Mouse (Mus musculus) left cerebral cortex, adult 18-20 months (tissue): Measurements from ENCODE around the gene Epn2. TPM values are rescaled to one million over a fixed set of nuclear protein-coding genes. Genes with fewer than 3 reads are reported as not detected.
"Not testable (repeated sequence)": the region's sequence is repeated elsewhere in the genome, so short reads cannot be mapped to it uniquely, and the experiment has no call there.

Source experiments
- DNase-seq, 2 experiments: peaks; one replicate each; pipeline ENCODE4 v3.0.0; 2021 to 2022; ENCODE audit warnings: low spot score in 2 of 2, mixed read lengths in 1 of 2
- total RNA-seq, 2 experiments: library from RNA; stranded (reverse); gene quantifications; 2 replicates each; pipeline ENCODE4 v1.2.3; 2021

Epn2 gene
- total RNA-seq, 2 experiments from 2014 or later, result 116 to 128 TPM

DNA sequence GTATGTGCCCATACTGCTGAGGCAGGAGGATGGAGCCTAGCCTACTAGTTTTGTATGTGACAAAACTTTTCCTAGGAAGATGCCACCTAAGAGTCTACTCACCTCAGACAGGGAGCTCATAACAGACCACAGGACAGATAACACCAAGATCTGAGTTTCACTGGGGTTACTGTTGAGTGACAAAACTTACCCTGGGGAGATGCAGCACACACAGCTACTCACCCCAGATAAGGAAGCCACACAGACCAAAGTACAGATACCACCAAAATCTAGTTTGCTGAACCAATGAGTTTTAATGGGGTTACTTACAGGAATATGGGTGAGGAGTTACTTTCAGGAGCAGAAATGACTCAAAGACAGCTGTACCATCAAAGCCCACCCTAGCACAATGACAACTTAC is 13.6 kb upstream of the Epn2 start:
- DNase-seq, result no peak

DNA sequence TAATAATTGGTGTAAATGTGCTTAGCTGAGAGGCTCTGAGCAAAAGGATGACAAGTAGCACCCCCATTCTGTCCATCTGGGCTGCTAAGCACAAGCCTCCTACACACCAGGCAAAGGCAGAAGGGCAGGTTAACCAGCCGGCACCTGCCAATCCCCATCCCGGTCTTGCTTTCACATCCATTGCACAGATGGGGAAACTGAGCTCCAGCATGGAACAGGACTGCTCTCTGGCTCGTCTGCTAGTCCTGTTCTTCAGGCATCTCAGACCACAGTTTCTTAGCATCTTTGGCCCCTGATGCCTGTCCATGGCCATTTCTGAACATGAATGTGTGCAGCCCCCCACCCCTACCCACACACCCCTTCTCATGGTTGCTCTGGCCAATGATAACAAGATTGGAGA is 12.6 kb upstream of the Epn2 start:
- DNase-seq, result no peak

DNA sequence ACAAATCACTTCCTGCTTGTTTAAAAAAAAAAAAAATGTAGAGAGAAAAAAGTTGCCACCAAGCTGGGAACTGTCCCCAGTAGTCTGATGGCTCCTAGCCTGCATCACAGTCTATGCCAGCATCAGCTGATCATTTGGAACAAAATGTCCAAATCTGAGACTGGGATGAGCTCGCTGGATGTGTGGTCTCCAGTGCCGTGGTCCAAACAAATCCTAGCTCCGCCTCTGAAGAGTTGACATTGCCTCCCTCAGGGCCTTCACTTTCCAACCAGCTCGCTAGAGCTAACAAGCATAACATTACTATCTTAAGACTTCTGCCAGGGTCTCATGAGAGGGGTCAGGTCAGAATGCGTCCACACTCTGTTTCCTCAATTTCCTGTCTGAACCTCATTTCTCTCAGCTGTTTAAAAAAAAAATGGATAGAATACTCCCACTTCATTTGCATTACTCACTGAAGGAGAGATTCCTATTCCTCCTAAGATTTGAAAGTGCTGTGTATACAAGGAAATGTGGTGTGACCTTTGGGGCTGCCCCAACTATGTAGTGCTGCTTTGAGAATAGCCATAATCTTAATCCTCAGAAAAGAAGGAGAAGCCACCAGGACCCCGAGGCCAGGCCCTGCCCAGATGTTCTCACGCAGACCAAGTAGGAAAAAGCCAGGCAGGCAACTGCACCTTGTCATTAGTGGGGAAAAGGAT is 11.2 kb upstream of the Epn2 start:
- DNase-seq, result peak in 1 of 2 experiments; percentile 25

DNA sequence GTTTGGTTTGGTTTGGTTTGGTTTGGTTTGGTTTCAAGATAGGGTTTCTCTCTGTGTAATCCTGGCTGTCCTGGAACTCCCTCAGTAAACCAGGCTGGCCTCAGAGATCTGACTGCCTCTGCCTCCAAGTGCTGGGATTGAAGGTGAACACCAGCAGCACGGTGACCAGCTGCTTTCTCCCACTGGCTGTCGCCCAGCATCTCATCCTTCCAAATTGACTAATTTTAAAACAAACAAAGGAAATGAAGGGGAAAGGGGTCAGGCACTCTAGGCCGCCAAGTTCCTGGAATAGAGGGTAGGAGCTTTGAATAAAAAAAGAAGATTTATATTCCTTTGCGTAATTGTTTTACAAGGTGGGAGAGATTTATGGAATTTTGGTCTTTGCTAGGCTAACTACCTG is 5.9 kb upstream of the Epn2 start:
- no peak for DNase-seq

DNA sequence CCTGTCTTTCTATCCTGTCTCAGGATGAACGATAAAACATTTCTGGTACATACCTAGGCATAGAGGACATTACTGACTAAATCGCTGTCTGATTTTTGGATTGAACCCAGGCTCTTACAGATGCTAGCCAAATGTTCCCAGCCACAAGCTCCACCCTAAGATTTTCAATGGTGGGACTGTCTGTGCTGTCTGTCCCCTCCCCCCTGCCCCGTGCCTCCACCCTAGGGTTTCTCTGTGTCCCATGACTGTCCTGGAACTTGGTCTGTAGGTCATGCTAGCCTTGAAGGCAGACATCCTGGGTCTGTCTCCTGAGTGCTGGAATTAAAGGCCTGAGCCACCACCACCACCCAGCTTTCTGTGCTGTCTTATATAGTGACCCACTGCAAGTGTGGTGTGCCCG is 5.3 kb upstream of the Epn2 start:
- DNase-seq, result no peak

DNA sequence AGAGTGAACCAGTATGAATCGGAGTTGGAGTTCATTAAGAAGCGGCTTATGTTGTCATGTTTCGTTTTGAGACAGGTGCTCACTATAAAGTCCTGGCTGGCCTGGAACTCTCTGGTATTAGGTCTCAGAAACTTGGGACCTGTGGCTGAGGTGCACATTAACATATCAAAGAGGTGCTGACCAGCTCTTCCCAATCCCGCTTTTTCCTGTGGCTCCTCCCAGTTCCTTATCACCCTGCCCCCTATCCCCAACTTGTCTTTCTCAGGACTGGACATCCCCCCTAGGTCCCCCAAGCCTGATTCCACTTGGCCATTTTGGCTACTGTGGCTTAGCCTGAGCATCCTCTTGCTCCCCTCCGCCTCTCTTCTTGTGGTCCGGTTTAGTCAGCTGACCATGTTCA is 4.6 kb upstream of the Epn2 start:
- no peak for DNase-seq

DNA sequence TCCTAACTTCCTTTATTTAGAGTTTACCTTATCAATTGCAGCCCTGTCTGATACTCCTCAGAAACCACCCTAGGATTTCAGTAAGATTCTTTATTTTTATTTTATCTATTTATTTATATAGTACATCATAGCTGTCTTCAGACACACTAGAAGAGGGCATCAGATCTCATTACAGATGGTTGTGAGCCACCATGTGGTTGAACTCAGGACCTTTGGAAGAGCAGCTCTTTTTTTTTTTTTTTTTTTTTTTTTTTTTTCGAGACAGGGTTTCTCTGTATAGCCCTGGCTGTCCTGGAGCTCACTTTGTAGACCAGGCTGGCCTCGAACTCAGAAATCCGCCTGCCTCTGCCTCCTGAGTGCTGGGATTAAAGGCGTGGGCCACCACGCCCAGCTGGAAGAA is 3.3 kb upstream of the Epn2 start:
- not testable (repeated sequence) for DNase-seq

DNA sequence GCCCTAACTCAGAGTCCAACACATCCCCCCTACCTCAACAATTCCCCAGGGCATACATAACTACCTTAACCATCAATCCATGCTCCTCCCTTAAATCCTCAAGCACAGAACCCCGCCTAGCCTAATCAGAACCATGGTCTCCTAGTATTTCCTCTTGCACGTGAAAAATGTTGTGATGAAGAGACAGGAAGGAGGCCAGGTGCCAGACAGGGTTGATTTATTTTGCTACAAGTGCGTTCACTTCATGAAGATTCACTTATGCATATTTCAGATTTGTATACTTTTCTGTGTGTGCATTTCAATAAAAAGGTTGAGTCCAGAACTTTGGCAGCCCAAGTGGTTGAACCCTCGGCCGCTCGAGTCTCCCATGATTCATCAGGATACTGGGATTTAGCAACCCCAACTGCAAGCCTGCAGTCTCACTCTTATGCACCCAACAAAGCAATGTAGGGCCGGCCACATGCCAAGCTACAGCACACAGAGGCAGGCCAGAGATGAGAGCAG is 443 bp upstream of the Epn2 start:
- DNase-seq, result no peak

DNA sequence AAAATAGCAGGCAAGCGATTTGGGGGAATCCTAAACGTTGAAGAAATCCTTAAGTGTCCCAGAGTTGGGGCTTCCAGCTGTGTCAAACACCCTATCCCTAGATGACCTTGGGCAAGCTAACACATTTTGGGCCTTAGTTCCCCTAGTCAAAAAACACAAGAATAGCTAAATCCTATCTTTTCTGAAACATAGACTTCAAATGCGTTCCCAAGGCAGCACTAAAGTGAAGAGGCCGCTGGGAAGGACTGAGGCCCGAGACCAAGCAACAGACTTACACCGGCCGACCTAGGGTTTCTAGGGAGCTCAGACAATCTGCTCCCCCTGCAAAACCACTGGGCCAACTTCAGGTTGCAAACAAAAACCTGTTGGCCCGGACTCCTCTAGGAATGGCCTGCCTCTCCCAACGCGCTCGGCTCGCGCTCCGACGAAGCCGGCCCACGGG is 925 bp downstream of the Epn2 start:
- no peak for DNase-seq

DNA sequence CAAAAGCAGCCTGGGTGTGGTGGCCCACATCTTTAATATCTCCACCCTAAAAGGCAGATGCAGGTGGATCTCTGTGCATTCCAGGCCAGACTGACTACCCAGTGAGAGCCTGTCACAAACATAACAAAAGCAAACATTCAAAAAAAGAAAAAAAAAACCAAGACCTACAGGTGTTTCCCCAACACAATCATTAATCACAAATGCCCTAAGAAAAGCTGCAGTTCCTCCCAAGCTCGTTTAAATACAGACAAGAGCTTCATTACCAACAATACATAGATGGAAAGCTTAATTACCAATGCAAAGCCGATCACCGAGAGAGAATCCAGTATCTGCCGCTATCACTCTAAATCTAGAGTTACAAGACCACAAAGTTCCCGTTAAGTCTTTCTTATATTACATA is 1.5 kb downstream of the Epn2 start:
- no peak for DNase-seq

DNA sequence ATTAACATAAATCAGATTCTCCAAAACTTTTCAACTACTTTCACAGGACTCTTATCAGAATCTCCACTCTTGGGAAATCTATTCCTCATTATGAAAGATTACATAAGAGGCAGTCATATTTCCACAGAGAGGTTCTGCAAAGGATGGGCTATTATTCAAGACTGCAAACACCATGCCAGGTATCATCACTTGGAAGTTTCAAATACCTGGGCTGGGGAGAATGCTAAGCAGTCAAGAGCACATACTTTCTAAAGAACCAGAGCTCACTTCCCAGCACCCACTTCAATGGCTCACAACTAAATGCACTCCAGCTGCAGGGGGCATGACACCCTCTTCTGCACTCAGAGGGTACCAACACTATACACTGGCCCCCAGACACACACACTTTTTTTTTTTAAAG is 2.1 kb downstream of the Epn2 start:
- DNase-seq, result no peak

DNA sequence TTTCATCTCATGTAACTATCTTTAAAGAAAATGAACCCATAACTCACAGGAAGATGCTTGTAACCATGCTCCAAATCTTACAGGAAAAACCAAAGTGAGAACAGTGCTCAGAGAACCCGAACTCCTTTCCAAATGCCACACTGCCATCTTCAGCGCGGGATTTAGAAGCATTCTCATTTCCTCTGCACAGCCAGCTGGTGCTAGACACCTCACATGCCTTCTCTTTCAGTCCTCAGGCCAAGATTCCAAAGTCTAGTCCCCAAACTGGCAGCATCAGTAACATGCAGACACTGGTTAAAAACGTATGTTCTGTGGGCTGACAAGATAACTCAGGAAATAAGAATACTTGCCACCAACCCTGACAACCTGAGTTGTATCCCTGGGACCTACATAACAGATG is 6.2 kb downstream of the Epn2 start:
- DNase-seq, result peak; percentile 14 to 39

DNA sequence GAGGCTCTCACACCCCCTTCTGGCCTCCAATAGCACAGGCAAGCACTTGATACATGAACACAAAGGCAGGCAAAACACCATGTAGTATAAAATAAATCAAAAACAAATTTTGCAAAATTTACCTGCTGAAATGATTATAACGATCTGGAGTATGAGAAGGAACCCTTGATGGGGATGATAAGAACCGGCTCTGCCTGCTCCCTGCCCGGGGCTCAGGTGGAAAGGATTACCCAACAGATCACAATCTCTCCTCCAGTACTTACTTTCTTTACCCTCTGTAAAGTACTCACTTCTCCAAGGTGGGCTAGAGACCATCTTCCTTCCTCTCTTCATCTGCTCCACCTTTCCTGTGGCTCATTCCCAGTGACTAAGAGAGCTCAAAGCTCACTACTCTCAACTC is 8.3 kb downstream of the Epn2 start:
- no peak for DNase-seq

DNA sequence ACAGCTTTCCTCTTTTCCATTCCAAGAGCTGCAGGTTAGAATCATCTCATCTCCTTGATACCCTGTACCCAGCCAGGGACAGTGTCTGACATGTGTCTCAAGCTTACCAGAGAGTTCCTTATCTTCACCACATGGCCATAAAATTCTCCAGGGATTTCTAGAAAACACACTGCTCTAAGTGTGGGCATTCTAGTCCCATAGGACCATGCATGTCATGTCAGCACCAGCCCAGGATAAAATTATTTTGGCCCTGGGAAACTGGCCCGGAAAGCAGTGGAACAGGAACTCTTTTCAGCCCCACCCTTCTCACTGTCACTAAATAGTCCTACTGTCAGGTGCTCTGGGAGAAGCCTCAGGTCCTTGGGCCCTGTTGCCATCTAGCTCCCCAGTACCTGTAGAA is 9.8 kb downstream of the Epn2 start:
- DNase-seq, result no peak

DNA sequence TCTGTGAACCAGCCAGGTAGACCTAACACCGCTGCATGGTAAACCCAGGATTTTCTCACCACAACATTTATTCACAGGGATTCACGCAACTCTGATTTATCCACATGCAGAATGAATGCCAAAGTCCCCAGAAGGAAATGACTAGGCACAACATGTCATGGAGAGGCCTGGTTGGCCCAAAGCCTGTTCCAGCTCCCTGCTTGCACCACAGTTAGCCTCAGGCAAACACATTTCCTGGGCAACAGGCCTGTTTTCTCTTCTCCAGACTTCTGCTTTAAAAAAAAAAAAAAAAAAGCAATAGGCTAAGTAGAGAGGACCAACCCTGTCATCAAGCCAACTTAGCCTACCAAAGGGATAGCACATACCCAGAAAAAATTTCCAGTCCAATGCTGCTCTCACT is 14.9 kb downstream of the Epn2 start:
- peak in 1 of 2 experiments; percentile 18 for DNase-seq

DNA sequence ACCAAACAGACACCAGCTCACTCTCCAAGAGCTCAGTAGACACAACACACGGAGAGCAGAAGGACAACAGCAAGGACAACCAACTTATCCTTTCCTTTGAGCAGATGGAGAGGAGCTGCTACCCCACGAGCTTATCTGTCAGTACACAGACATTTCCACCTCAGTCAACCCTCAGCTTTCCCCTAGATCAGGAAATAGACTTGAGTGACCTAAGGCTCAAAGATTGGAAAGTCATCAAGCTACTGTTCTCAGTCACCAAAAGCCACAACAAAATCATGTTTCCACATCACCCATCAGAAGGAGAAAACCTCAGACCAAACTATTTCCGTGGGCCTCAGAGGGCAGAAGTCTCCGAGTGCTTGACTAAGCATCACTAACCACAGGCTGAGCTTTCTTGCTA is 15.5 kb downstream of the Epn2 start:
- DNase-seq, result no peak

DNA sequence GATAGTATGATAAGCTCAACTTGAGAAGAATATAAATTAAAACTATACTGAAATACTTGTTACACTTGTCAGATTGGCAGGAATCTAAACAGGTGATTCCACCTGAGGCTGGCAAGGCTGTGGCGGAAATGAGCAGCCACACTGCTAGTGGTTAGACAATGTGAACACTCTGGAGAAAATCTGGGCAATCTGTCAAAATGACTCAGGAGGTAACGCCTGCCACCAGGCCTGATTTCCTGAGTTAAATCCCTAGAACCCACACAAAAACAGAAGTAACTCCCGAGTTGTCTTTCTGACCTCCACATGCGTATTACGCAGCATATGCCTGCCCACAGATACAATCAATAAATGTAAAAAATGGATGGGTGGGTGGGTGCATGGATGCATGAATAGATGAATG is 17.1 kb downstream of the Epn2 start:
- DNase-seq, result no peak

DNA sequence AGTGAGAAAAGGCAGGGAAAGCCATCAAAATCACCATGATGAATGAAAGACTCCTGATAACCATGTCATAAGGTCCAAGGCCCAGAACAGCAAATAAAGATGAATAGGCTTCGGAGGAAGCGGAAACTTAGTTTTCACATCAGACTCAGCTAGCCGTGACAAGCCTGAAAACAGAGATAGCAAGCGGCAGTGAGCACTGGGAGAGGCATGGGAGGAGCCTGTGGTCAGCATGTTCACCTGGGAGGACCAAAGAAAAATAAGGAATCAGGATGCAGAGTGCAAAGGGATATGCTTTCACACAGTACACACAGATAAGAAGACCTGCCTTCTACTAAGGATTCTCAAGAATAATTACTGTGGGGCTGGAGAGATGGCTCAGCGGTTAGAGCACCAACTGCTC is 19.9 kb downstream of the Epn2 start:
- no peak for DNase-seq

DNA sequence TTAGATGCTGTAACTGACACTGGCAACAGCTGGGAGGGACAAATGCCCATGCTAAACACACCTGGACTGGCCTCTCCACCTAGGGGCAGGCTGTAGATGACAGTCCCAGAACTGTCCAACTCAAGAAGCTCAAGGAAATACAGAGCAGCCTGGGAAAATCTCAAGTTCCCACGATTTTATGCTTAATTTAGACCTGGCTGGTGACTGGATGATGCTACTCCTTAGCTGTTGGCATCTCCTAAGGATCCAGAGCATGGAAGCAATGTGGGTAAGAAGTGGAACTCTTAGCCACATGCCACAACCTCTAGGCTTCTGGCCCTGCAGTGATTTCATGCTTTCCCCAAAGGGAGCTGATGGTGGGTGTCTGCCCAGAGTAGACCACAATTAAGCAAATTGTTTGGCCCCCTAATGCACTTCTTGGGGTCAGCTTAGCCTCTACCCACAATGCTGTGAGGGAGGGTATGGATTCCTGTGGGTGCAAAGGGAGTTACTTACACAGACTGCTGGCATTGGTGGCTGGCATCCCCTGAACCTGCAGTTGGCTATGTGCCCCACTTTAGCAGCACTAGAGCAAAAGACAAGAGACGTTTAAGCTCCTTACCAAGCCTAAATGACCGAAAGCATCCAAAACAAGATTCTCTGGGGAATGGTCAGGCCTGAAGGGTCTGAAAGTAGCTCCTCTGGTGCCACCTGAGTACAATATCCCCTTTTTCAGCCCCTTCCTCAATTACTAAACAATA is 26.3 kb downstream of the Epn2 start:
- no peak for DNase-seq

DNA sequence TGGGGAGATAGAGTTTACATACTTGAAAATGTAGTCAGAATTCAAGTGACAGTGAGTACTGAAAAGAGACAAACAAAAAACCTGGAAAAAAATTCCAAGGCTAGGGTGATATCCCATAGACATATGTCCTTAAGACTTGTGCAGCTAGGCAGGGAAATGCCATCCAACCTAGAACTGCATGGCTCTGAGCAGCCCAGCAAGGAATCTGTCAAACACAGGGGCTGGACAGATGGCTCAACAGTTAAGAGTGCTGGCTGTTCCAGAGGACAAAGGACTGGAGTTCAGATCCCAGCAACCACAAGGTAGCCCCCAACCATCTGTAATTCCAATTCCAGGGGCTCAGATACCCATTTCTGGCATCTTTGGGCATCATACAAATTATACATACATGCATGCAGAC is 28.9 kb downstream of the Epn2 start:
- no peak for DNase-seq

DNA sequence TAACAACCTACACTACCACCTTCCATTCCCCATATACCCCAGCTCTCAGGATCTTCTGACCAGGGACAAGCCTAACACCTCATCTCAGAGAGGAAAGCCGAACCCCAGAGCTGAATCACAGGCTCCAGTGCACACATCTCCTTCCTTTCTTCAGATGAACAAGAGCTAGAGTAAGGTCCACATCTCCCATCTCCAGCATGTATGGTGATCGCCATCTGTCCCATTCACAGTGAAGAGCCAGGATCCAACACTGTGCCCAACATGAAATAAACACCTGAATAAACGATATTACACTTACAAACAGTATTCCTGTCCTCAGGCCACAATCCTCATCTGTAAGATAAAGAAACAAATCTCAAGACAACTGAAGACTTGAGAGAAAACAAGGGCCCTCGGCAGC is 31.8 kb downstream of the Epn2 start:
- no peak for DNase-seq

DNA sequence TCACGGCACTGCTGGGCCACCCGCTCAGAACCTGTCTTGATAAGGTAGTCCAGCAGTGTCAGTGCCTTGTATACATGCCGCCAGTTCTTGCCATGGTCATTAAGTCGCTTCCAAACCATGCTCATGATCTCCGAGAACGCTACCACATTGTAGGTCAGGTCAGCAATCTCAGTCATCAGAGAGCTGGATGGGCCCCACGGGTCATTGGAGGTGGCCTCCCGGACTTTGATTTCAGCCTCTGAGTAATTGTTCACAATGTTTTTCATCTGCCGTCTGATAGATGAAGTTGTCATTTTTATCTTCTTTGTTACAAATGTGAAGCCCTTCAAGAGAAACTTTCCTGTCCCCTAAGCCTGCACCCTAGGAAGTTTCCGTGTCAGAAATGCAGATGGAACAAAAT is 33.0 kb downstream of the Epn2 start:
- no peak for DNase-seq

DNA sequence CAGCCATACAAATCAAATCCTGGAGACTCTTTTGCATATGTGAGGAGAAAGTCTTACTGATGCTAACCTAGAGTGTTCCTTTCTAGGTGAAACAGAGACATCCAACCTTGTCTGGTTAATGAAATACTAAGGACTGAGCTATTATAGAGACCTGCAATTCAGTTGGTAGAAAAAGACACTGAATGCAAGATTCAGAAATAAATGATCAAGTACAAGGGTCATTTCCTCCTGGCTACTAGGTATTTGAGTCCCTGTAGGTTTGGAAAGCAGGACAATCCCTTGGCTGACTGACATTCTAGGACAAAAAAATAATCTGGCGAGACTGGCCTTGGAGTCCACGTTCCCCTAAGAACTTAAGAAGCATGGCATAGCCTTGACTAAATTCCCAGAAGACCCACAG is 33.9 kb downstream of the Epn2 start:
- no peak for DNase-seq
